Mouse (Mus musculus): ENCODE measurements around the gene 4921517D22Rik.
"Not testable (repeated sequence)": the region's sequence is repeated elsewhere in the genome, so short reads cannot be mapped to it uniquely, and the experiment has no call there.

The 4921517D22Rik gene

DNA sequence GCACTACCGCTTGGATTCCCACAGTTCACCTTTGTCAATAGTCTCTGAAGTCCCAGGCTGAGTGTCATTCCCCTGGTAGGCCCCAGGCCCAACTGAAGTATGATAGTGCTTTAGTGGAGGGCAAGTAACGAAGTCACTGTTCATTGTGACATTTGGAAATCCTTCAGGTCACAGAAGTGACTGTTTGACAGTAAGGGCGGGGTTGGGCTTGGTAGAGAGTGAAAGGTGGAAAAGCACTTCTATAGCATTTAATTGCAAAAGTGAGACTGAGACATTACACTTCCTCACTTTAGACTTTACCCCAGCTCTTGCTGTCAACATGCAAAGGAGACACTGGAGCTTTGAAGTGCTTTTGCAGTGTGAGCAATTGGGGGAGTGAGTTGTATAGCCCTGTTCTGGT, at the start of gene 4921517D22Rik:
Gene 4921517D22Rik, minus strand, starts transcription at position 101 of the 400 bp plus-strand sequence.
- DNase-seq (ENCODE audit: low read depth, low spot score), result no peak

DNA sequence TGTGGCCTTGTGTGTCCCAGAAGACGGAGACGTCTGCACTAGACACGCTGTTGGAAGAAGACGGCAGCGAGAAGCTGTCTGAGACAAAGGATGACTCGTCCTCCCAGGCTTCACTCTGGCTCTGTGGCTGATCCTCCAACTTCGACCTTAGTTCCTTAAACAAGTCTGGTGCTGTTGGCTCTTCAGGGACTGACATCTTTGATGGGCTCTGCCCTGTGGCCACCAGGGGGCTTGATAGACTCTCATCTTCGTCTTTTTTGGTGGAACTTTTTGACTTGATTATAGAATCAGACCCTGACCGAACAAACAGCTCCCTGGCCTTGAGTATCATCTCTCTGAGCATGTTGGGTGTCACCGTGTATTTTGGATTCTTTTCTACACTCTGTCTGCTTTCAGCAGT, 47.8 kb upstream of the 4921517D22Rik start:
- peak; percentile 42 for DNase-seq (ENCODE audit: low read depth, low spot score)

DNA sequence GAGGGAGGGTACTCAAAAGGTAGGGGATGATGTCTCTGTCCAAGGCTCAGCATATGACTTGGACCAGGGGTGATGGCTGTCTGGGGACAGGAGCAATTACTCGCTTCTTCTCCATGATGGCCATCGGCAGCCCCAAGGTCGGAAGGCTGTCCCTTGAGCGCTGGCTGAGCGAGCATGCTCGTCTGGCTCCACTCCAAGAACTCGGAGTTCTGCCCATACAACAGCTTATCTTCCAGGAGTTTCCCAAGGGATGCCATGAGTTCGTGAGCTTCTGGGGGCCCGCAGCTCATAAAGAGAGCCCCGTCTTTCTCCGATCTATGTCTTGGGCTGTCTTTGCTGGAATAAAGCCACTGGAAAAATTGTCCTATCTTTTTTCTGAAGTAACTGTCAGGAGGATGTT, 47.2 kb upstream of the 4921517D22Rik start:
- no peak for DNase-seq (ENCODE audit: low read depth, low spot score)

DNA sequence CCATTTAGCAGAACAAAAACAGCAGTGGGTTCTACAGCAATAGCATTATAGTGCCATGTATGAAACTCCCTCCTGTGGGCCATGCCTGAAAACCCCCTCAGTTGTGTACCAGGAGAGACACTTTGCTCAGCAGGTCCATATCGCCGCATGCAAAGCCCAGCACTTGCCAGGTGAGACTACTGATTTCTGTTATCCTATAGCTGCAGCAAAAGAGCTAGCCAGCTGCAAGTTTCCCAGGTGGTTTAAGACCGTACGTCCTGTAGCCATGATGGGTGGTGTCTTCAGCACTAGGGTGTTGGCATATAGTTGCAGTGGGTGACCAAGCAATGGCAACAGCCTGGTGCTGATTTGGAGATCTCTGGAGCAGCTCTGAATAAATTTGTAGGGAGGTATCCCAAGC, 45.5 kb upstream of the 4921517D22Rik start:
- no peak for DNase-seq (ENCODE audit: low read depth, low spot score)

DNA sequence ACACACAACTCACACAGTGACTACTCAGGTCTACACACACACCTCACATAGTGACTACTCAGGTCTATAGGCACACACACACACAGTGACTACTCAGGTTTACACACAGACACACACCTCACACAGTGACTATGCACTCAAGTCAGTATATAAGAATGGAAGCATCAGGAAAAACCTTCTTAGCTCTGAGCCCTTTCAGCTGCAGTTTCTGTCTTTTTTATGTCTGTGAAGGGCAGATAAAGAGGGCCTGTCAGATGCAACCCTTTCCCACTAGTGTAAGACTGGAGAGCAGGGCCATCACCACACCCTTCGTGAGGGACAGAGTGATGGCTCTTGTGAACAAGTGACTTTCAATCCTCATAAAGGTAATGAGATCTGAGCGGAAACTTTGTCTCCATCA, 44.5 kb upstream of the 4921517D22Rik start:
- DNase-seq (ENCODE audit: low read depth, low spot score), result no peak

DNA sequence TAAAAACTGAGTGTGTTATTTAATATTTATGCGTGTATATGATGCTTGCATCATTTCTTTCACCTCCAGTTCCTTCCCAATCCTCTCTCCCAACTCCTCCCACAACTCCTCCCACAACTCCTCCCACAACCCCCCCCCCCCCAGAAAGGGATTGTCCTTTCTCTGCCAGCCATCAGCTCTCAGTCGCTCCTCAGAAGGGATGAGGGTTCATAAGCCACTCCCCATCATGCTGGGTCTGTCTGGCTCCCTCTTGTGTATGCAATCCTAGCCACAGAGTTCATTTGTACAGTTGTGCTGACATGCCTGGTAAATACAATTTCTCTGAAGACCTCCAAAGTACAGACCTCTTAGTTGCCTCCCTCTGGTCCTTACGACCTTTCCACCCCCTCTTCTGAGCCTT, 41.3 kb upstream of the 4921517D22Rik start:
- peak; percentile 17 for DNase-seq (ENCODE audit: low read depth, low spot score)

DNA sequence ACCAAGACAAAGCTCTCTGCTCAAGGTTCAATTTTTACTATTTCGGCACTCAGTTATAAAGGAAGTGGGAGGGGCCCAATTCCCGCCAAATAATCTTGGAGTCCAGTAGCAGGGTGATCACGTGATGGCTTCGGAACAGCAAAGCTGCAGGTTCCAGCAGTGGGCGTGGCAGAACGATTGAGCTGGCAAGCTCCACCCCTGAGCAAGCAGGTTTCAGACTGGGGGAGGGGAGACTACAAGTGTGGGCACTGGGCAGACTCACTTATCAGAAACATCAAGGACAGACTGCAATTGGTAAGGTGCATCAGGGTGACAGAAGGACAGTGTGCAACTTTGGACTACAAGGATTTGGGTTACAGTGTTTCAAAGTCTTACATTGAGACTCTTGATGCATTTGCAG, 40.4 kb upstream of the 4921517D22Rik start:
- DNase-seq (ENCODE audit: low read depth, low spot score), result not testable (repeated sequence)

DNA sequence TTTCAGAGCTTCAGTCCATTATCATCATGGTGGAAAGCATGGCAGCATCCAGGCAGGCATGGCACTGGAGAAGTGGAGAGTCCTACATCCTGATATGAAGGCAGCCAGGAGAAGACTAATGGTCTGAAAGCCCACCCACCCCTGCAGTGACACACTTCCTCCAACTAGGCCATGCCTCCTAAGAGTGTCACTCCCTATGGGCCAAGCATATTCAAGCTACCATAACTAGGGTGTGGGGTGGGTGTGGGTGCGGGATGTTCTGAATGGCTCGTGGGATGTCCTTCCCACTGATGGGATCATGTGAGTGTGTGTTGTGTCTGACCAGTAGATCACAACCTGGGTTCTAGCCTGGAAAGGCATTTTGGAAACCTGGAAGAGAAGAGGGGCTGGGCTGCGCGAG, 40.0 kb upstream of the 4921517D22Rik start:
- no peak for DNase-seq (ENCODE audit: low read depth, low spot score)

DNA sequence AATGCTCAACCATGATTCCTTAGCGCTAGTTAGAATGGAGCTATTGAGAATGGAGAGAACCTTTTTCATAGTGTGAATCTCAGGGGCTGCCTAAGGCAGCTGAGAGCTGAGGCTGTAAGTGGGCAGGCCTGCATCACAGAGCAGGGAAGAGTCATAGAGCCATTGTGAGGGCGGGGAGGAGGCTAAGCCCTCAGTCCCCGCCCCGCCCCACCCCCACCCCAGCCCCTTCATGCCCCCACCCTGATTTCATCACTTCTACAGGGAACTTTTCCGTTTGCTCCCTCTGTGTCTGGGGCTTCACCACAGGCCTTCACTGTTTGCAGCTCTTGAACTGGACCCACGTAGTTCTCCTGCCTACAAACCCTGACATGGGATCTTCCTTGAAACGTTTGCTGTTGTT, 37.7 kb upstream of the 4921517D22Rik start, which contains the start of gene Spata31d1d:
Gene Spata31d1d, minus strand, starts transcription at position 101 of the 400 bp plus-strand sequence.
- DNase-seq (ENCODE audit: low read depth, low spot score), result no peak

DNA sequence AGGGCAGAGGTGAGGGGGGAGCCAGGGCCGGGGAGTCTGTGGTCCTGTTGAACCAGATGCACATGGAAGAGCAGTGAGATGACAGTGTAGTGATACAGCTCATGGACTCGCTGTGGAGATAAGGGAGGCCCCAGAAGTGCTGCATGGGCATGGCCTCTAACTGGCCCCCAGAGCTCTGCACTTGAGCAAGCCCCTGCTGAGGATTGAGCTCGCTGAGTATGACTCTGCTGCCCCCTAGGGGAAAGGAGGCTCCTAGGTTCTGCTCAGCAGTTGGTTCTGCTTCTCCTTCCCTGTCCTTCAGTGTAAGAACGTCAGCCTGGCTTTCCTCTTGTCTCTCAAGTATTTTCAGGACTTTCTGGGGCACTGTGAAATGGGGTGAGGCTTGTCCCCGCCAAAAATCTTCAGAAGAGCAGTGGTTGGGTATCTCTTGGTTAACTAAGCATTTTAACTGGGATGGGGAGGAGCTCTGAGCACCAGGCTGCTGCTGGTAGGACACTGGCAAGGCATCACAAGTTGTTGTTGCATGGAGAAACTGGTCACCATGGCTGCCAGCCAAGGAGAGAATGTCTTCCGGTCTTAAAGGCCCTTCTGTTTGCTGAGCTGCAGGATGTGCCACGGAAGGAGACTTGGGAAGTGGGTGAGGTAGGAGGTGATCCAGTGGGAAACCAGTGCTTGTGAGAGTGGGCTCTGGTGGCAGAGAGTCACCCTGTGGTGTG, 34.6 kb upstream of the 4921517D22Rik start:
- DNase-seq (ENCODE audit: low read depth, low spot score), result peak; percentile 89

DNA sequence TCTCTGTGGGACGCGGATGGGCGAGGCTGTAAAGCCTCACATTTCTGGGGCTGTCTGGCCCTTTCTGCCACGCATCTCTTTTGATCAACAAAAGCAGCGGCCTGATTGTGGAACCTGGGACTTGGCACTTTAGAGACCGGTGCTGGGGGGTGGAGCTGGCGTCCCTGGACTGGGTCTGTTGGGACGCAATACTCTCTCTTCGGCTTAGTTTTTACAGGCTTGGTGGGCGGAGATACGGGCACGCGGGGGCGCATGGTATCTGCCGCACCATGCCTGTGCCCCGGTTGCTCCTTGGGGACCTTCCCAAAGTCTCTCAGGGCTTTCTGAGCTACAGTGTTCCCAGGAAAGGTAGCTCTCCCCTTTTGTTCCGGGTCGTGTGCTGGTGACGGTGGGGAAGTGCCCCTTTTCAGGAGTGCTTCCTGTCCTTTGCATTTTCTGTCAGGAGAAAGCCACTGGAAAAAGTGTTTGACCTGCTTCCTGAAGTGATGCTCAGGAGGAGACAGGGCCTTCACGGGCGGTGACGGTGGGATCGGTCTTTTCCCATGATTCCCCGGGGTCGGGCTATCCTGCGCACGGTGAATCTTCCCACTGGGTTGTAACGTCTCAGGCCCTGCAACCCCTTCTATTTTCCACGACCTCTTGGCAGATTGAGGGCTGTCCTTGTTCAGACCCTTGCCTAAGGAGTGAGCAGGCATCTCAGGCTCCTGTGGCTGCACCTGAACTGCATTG, 32.4 kb upstream of the 4921517D22Rik start:
- no peak for DNase-seq (ENCODE audit: low read depth, low spot score)

DNA sequence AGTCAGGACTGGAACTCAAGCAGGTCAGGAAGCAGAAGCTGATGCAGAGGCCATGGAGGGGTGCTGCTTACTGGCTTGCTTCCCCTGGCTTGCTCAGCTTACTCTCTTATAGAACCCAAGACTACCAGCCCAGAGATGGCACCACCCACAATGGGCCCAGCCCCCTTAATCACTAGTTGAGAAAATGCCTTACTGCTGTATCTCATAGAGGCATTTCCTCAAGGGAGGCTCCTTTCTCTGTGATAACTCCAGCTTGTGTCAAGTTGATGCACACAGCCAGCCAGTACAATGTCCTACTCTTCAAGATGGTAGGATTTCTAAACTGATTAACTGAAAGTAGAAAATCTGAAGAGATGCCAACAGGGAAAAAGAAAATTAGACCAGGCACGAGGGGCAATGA, 28.2 kb upstream of the 4921517D22Rik start:
- not testable (repeated sequence) for DNase-seq (ENCODE audit: low read depth, low spot score)

DNA sequence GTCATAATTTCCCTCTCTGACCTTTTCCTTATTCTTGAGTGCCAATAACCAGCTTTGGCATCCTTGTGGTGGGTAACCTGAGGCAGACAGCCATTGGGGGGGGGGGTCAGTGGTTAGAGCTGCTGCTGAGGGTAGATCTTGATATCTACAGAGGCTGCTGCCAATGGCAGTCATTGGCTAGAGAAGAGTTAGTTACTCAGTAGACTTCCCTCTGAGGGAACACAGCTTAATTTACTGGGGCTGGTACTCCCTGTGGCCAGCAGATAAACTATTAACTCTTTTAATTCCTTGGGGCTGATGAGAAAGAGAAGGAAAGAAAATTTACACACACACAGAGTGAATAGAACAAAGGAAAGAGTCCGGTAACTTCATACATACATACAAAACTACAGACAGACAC, 25.6 kb upstream of the 4921517D22Rik start:
- no peak for DNase-seq (ENCODE audit: low read depth, low spot score)

DNA sequence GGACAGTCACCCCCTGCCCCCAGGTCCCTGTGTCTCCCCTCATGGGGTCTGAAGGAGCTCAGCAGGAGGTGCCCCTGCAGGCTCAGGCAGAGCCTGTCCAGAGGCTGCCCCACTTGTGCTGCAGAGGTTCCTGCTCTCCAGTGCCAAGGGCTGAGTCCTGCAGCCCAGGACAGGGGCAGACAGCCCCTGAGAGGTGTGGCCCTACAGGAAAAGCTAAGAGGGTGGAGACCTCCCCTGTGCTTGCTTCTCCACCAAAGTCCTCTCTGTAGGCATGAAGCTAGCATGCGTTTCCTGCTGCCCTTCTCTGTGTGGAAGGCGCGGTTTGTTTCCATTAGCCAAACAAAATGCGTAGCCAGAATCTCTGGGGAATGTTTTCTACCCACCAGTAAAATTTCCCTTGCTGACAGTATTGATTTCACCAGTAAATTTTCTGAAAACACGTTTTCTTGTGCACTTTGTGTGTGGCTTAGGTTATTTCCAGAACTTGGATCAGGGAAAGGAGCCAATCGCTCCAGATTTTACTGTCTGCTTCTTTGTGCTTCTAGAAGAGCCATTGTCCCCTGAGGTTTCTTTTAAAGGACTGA, 25.0 kb upstream of the 4921517D22Rik start:
- peak; percentile 40 for DNase-seq (ENCODE audit: low read depth, low spot score)

DNA sequence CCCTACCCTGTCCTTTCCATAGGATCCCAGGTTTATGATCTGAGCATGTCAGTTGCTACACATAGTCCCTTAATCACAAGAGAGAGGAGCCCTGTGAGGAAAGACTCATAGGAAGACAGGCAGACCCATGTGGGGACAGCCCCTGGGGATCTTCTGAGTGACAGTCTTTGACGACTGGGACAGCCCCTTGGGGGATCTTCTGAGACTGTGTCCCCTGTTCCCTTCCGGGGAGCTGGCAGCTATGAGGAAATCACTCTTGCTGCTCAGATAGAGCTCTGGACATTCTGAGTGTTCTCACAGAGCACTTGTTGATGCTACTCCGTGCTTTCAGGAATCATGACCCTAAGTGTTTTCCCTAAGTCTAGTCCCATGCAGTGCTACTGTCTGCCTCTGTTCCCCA, 19.8 kb upstream of the 4921517D22Rik start:
- DNase-seq (ENCODE audit: low read depth, low spot score), result peak; percentile 73

DNA sequence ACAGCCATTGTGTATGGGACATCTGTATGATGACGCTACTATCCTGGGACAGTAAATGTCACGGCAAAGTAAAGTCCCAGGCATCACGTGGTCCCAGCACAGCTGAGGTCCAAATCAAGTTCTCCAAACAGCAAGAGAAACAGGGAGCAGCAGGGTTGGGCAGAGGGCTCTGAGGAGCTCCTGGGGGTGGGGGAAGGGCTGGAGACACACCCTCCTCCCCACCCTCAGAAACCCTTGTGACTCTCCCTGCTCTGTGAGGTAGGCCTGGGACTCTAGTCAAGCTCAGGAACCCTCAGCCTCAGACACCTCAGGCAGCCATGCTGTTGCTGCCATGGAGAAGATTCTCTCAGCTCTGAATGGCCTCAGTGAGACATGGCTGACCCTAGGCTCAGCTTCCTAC, 18.1 kb upstream of the 4921517D22Rik start, which contains the start of gene Spata31d1b:
Gene Spata31d1b, plus strand, starts transcription at position 301 of the 400 bp plus-strand sequence.
- DNase-seq (ENCODE audit: low read depth, low spot score), result not testable (repeated sequence)

DNA sequence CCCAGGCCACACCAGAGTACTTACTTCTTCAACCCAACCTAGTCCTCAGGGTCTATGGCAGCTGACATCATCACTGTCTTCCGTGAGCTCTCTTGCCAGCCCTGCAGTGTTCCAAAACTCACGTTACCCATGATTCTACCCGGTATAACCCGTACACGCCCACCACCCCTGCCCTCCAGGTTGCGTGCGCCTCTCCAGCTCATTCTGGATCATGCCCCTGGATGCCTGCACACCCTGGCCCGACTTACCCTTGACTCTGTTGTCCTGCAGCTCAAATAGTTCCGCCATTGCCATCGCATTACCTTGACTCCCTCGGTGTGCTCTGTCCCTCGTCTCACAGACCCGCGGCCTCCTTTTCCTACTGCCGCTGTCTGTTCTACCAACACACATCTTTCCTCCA, 16.3 kb upstream of the 4921517D22Rik start, which contains the start of gene Spata31d1a:
Gene Spata31d1a, minus strand, starts transcription at position 101 of the 400 bp plus-strand sequence.
- no peak for DNase-seq (ENCODE audit: low read depth, low spot score)

DNA sequence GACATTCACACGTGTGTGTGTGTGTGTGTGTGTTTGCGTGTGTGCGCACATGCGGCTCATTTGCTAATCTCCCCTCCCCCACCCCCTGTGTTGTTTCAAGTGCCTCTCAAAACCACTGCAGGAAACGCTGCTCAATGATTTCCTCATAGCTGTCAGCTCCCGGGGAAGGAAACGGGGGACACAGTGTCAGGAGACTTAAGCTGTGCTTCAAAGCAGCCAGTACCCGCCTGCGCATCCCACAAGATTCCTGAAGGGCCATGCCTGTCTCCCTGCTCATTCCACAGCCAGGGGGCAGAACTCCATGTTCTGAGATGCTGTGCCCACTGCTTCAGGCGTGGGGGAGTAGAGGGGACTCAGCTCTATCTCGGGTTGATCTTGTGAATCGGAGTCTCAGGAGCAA, 10.7 kb upstream of the 4921517D22Rik start:
- DNase-seq (ENCODE audit: low read depth, low spot score), result peak; percentile 78

DNA sequence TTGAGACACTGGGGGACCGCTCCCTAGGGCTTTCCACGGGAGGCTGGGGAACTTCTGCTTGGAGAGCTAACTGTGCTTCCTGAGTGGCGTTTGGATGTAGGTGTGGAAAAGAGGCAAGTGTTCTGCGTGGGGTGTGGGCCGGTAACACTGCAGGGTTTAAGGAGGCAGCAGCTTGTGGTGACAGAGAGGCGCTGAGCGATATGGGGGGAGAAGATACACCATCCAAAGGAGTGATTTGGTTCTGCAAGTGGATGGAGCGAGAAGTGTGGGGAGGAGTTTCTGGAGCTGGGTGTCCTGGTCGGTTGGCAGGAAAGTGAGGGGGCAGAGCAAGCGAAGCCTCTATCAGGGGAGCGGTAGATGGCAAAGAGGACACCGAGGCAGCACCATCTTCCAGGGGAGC, 9.6 kb upstream of the 4921517D22Rik start:
- DNase-seq (ENCODE audit: low read depth, low spot score), result no peak

DNA sequence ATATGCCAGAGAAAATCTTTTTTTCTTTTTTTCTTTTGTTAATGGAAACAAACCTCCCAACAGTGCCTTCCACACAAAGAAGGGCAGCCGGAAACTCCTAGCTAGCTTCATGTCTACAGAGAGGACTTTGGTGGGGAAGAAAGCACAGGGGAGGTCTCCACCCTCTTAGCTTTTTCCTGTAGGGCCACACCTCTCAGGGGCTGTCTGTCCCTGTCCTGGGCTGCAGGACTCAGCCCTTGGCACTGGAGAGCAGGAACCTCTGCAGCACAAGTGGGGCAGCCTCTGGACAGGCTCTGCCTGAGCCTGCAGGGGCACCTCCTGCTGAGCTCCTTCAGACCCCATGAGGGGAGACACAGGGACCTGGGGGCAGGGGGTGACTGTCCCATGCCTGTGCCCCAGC, 6.2 kb upstream of the 4921517D22Rik start:
- not testable (repeated sequence) for DNase-seq (ENCODE audit: low read depth, low spot score)

DNA sequence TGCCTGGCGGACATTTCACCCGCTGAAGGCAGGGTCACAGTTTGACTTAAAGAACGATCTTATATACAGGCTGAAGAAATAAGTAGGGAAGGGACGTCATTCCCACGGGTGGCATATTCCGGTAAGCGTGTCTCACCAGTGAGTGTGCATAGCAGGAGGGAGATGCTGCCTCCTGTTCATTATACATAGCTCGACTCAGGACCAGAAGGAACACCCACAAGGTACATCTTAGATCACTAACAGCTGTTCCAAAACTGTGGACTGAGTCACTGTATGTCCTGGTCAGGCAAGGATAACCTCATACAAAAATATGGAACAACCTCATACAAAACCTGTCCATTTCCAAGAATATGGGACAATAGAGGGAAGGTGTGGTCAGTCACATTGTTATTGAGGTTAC, 5.2 kb upstream of the 4921517D22Rik start:
- no peak for DNase-seq (ENCODE audit: low read depth, low spot score)

DNA sequence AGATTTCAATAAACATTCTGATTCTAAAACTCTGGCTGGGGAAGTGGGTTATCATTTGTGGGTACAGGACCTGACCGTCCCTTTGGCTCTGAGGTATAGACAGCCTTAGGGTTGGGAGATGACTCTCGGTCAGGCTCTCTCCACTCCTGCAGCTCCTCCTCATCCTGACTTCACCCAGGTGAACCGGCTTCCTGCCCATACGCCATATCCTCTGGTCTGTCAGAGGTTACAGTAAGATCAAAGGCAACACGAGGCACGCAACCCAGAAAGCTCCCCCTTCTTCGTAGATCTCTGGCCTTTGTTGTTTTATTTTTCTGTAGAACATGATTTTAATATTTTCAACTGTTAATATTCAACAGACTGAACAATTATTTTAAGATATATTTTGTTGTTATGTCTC, 1.9 kb upstream of the 4921517D22Rik start:
- DNase-seq (ENCODE audit: low read depth, low spot score), result peak; percentile 58
